Mouse (Mus musculus) cerebellum, adult 9-11 months (tissue): ENCODE results near the gene Olfr520.
"Not testable (repeated sequence)": the region's sequence is repeated elsewhere in the genome, so short reads cannot be mapped to it uniquely, and the experiment has no call there.

Experiments used
- DNase-seq: peaks from one replicate; pipeline ENCODE4 v3.0.0; 2022

Olfr520 gene

DNA sequence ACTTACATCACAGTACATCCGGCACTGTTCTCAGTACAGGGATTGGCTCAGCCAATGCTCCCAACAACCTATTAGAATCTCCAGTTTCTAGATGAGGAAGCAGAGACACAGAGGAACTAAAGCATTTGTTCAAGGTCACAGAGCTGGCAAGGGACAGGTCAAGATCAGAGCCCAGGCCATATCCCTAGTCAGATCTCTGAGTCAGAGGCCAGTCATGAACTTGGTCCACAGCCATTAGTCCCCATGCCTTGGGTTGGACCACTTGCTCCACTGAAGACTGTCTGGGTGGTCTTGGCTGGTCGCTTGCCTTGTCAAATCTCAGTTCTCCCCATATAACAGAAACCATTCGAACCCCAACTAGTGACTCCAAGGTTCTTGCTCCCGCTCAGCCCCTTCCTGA, 17.6 kb upstream of the Olfr520 start:
- no peak for DNase-seq

DNA sequence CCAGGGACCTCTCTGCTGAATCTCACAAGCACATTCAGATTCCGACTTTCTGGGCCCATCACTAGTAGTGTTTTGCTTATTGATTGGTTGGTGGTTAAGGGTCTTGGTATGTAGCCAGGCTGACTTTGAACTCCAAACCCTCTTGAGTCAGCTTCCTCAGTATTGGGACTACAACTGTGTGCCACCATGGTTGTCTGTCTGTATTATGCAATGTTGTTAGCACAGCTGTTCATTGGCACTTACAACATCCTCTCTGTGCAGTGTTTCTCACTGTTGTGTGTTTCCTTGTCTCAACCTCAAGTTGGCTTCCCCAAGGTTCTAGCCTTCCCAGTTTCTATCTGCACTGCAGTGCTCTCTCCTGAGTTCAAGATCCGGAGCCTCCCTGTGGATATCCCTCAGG, 13.5 kb upstream of the Olfr520 start:
- no peak for DNase-seq

DNA sequence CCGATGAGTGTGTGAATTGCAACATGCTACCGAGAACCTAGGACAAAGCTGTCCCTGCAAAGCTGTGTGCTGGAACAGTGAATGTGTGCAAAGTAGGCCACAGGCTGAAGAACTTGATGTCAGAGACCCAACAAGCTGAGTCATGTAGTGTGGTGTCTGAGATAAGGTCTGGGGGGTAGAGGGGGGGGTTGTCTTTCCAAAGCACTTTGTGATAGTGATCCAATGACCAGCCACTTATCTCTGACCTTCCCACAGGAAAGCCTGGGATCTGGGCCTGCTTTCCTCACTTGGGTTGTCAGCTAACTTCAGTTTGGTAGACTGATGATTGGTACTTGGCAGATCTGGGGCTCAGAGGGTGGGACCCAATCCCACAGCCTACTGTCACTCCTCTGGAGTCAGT, 4.5 kb downstream of the Olfr520 start:
- no peak for DNase-seq

DNA sequence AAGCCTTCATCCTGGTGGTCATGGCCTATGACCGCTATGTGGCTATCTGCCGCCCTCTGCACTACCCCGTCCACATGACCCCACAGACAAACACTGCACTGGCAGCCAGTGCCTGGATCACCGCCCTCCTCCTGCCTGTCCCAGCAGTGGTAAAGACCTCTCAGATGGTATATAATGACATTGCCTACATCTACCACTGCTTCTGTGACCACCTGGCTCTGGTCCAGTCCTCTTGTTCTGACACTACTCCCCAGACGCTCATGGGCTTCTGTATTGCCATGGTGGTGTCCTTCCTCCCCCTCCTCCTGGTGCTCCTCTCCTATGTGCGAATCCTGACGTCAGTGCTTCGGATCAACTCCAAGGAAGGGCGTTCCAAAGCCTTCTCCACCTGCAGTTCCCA, 5.4 kb downstream of the Olfr520 start:
- DNase-seq = not testable (repeated sequence)

DNA sequence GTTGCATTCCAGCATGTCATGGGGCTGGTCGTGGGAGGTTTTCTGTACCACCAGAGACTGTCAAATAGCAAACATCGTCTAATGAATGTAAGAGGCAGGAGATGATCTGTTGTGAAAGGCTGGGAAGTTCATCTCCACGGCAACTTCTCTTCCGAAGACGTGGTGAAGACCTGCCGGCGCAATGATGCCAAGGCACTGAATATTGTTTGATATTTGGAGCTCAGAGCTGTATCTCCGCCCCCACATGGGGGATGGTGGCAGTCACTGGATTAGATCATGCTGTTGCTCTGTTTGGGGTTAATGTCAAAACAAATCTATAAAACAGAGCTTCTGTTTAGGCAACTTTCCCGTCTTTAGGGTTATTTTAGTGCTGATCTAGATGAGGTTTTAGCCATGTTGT, 9.2 kb downstream of the Olfr520 start:
- DNase-seq = no peak

DNA sequence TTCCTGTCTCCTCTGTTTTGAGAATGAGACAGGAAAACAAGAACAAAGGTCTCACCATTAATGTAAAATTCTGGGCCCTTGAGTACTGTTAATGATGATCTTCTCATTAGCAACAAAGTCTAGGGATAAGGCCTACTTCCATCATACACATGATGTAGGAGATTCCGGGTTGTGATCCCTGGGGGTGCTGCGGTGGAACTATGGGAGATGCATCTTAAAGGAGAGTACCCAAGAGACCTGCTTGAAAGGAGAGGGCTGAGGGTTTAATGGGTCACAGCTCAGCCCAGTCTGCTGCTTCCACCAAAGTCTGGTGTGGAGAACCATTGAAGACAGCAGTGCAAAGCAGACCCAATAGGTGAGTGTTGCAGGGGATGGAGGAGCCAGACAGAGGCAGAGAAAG, 33.1 kb downstream of the Olfr520 start, which contains the start of gene Olfr521:
Gene Olfr521 (plus strand): TSS at position 301 of the 400 bp plus-strand sequence.
- DNase-seq = no peak

DNA sequence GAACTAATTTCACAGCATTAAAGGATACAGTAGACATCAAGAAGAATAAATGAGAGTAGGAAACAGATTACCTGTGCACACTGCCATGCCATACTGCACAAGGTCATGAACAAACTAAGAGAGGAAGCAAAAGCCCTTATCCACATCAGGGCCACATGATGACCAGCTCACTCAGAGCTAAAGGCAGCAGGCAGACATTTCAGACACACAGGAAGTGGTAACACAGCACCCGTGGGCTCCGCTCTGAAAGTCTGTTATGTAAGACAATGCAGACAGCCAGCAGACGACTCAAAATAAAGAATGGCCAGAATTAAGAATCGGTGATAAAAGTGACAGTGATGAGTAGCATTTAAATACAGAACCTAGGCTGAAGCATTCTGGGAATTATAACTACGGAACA, 51.3 kb downstream of the Olfr520 start:
- no peak for DNase-seq

DNA sequence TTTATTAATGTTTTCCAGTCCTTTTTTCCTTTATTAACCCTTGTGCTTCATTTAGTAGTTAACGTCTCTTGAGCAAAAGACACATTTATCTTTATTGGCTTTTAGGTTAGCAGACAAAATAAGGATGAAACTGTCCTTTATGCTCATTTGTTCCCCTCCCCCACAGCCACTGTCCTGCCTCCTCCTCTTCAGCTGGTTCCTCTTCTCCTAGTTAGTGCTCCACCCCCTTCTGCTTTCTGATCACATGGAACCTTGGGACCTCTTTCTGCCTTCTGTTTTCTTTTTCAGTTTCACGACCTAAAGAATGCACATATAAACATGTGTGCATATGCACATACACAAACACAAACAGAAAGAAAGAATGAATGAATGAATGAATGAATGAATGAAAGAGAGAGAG, 51.8 kb downstream of the Olfr520 start:
- DNase-seq = no peak

DNA sequence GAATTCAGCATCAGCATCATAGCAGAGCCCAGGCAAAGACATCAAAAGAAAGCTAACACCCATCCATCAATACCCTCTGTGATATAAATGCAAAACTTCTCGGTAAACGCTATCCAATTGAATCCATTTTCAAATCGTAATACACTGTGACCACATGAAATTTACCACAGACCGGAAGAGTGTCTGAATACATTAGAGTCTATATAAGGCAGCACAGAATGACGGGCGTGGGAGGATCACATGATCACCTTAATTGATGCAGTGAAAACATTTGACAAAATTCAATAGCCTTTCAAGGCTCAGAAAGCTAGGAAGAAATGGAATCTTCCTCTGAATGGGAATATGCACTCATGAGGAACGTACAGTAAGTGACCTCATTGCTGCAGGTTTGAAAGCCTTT, 53.3 kb downstream of the Olfr520 start:
- no peak for DNase-seq

DNA sequence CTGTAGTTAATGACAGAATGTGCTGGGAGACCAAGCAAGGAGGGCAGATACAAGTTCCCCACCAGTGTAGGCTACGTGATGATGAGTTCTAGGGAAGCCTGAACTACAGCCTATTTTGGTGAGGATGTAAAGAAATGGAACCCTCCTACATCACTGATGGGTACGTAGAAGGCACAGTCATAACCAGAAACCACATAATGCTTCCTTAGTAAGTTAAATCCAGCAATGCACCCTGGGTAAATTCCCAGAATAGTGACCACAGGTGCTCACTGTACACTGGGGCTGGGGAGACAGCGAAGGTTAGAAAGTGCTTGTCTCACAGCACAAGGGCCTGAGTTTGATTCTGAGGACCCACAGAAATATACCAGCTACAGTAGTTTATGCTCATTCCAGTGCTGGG, 55.5 kb downstream of the Olfr520 start:
- no peak for DNase-seq
